Mouse (Mus musculus): ENCODE measurements around the gene Cers6. TPM values are rescaled to one million over a fixed set of nuclear protein-coding genes. Genes with fewer than 3 reads are reported as not detected.

Gene Cers6
- total and polyA plus RNA-seq, 2 experiments: 3.9 to 16.0 TPM

GRCm38 (mm10) chr2:68911587-68912483 is 50.6 kb downstream of the Cers6 start:
- Histone ChIP-seq H3K9ac (ENCODE audit: low read depth, low read length) (no peak overlapping the region), H3K36me3 (ENCODE audit: control insufficient read depth, insufficient read depth, low read length) (no peaks in the 10 kb centered on the region), H3K4me3 (ENCODE audit: insufficient read depth, low read depth, low read length) (no peak overlapping the region), H3K27me3 (ENCODE audit: control insufficient read depth, insufficient read depth, low read length) (no peaks in the 10 kb centered on the region), H3K4me1 (ENCODE audit: control insufficient read depth, insufficient read depth, low read length) (no peaks in the 10 kb centered on the region), H3K27ac (replicated peaks; ENCODE audit: insufficient read depth, low read depth, low read length) (no peak overlapping the region), H3K79me2 (ENCODE audit: control insufficient read depth, insufficient read depth, low read length) (peaks cover 16% of the 10 kb centered on the region; the same call in 1 of the 2 replicates)
- DNase-seq (ENCODE audit: extremely low read depth, low read depth, low spot score): no peak
- 93% methylated on average over 12 of the region's 12 CpGs for WGBS
- TF ChIP-seq POLR2A (IDR thresholded peaks at IDR 0.05; ENCODE audit: extremely low read depth, insufficient read depth, low read length) (no peak), CTCF (IDR thresholded peaks at IDR 0.05; ENCODE audit: low read depth, low read length) (no peak)

GRCm38 (mm10) chr2:68915742-68916141 is 54.5 kb downstream of the Cers6 start:
- no peak for DNase-seq (ENCODE audit: extremely low read depth, low read depth, low spot score)
- TF ChIP-seq CTCF (IDR thresholded peaks at IDR 0.05; ENCODE audit: low read depth, low read length): no peak
- no peak for TF ChIP-seq POLR2A (IDR thresholded peaks at IDR 0.05; ENCODE audit: extremely low read depth, insufficient read depth, low read length)
- peaks cover 8% of the 10 kb centered on the region; the same call in 1 of the 2 replicates for H3K79me2 ChIP-seq (ENCODE audit: control insufficient read depth, insufficient read depth, low read length)
- H3K4me1 ChIP-seq (ENCODE audit: control insufficient read depth, insufficient read depth, low read length): no peaks in the 10 kb centered on the region
- H3K36me3 ChIP-seq (ENCODE audit: control insufficient read depth, insufficient read depth, low read length): no peaks in the 10 kb centered on the region
- H3K9ac ChIP-seq (ENCODE audit: low read depth, low read length): no peak overlapping the region
- H3K27ac ChIP-seq (replicated peaks; ENCODE audit: insufficient read depth, low read depth, low read length): no peak overlapping the region
- H3K27me3 ChIP-seq (ENCODE audit: control insufficient read depth, insufficient read depth, low read length): no peaks in the 10 kb centered on the region
- H3K4me3 ChIP-seq (ENCODE audit: insufficient read depth, low read depth, low read length): no peak overlapping the region

- H3K27ac ChIP-seq (replicated peaks; ENCODE audit: insufficient read depth, low read depth, low read length): no peak overlapping the region
- no peaks in the 10 kb centered on the region for H3K27me3 ChIP-seq (ENCODE audit: control insufficient read depth, insufficient read depth, low read length)
- TF ChIP-seq CTCF (IDR thresholded peaks at IDR 0.05; ENCODE audit: low read depth, low read length) (no peak), POLR2A (IDR thresholded peaks at IDR 0.05; ENCODE audit: extremely low read depth, insufficient read depth, low read length) (no peak)
- H3K36me3 ChIP-seq (ENCODE audit: control insufficient read depth, insufficient read depth, low read length): no peaks in the 10 kb centered on the region
- no peak for DNase-seq (ENCODE audit: extremely low read depth, low read depth, low spot score)
- no peak overlapping the region for H3K4me3 ChIP-seq (ENCODE audit: insufficient read depth, low read depth, low read length)
- no peak overlapping the region for H3K9ac ChIP-seq (ENCODE audit: low read depth, low read length)
- 95% methylated on average over 3 of the region's 3 CpGs for WGBS
- no peaks in the 10 kb centered on the region for H3K4me1 ChIP-seq (ENCODE audit: control insufficient read depth, insufficient read depth, low read length)
- peaks cover 8% of the 10 kb centered on the region; the same call in 1 of the 2 replicates for H3K79me2 ChIP-seq (ENCODE audit: control insufficient read depth, insufficient read depth, low read length)
Measured at GRCm38 (mm10) chr2:68916299-68916698, 55.1 kb downstream of the Cers6 start.

- DNase-seq (ENCODE audit: extremely low read depth, low read depth, low spot score): no peak
- peaks cover 8% of the 10 kb centered on the region; the same call in 1 of the 2 replicates for H3K79me2 ChIP-seq (ENCODE audit: control insufficient read depth, insufficient read depth, low read length)
- H3K4me3 ChIP-seq (ENCODE audit: insufficient read depth, low read depth, low read length): no peak overlapping the region
- TF ChIP-seq CTCF (IDR thresholded peaks at IDR 0.05; ENCODE audit: low read depth, low read length): no peak
- TF ChIP-seq POLR2A (IDR thresholded peaks at IDR 0.05; ENCODE audit: extremely low read depth, insufficient read depth, low read length): no peak
- no peak overlapping the region for H3K27ac ChIP-seq (replicated peaks; ENCODE audit: insufficient read depth, low read depth, low read length)
- H3K9ac ChIP-seq (ENCODE audit: low read depth, low read length): no peak overlapping the region
- no peaks in the 10 kb centered on the region for H3K27me3 ChIP-seq (ENCODE audit: control insufficient read depth, insufficient read depth, low read length)
- H3K36me3 ChIP-seq (ENCODE audit: control insufficient read depth, insufficient read depth, low read length): no peaks in the 10 kb centered on the region
- no peaks in the 10 kb centered on the region for H3K4me1 ChIP-seq (ENCODE audit: control insufficient read depth, insufficient read depth, low read length)
Measured at GRCm38 (mm10) chr2:68917010-68917409, 55.8 kb downstream of the Cers6 start.

- no peak overlapping the region for H3K27ac ChIP-seq (replicated peaks; ENCODE audit: insufficient read depth, low read depth, low read length)
- H3K79me2 ChIP-seq (ENCODE audit: control insufficient read depth, insufficient read depth, low read length): peaks cover 8% of the 10 kb centered on the region; the same call in 1 of the 2 replicates
- H3K4me3 ChIP-seq (ENCODE audit: insufficient read depth, low read depth, low read length): no peak overlapping the region
- 94% methylated on average over 4 of the region's 4 CpGs for WGBS
- H3K27me3 ChIP-seq (ENCODE audit: control insufficient read depth, insufficient read depth, low read length): no peaks in the 10 kb centered on the region
- TF ChIP-seq CTCF (IDR thresholded peaks at IDR 0.05; ENCODE audit: low read depth, low read length) (no peak), POLR2A (IDR thresholded peaks at IDR 0.05; ENCODE audit: extremely low read depth, insufficient read depth, low read length) (no peak)
- no peak overlapping the region for H3K9ac ChIP-seq (ENCODE audit: low read depth, low read length)
- no peak for DNase-seq (ENCODE audit: extremely low read depth, low read depth, low spot score)
- H3K4me1 ChIP-seq (ENCODE audit: control insufficient read depth, insufficient read depth, low read length): no peaks in the 10 kb centered on the region
- no peaks in the 10 kb centered on the region for H3K36me3 ChIP-seq (ENCODE audit: control insufficient read depth, insufficient read depth, low read length)
Measured at GRCm38 (mm10) chr2:68917524-68917923, 56.3 kb downstream of the Cers6 start.

GRCm38 (mm10) chr2:68924344-68924743 is 63.1 kb downstream of the Cers6 start:
- Histone ChIP-seq H3K9ac (ENCODE audit: low read depth, low read length) (no peak overlapping the region), H3K4me3 (ENCODE audit: insufficient read depth, low read depth, low read length) (no peak overlapping the region), H3K36me3 (ENCODE audit: control insufficient read depth, insufficient read depth, low read length) (no peaks in the 10 kb centered on the region), H3K4me1 (ENCODE audit: control insufficient read depth, insufficient read depth, low read length) (no peaks in the 10 kb centered on the region), H3K79me2 (ENCODE audit: control insufficient read depth, insufficient read depth, low read length) (peaks cover 14% of the 10 kb centered on the region; the same call in 1 of the 2 replicates), H3K27ac (replicated peaks; ENCODE audit: insufficient read depth, low read depth, low read length) (no peak overlapping the region), H3K27me3 (ENCODE audit: control insufficient read depth, insufficient read depth, low read length) (no peaks in the 10 kb centered on the region)
- DNase-seq (ENCODE audit: extremely low read depth, low read depth, low spot score): no peak
- TF ChIP-seq POLR2A (IDR thresholded peaks at IDR 0.05; ENCODE audit: extremely low read depth, insufficient read depth, low read length) (no peak), CTCF (IDR thresholded peaks at IDR 0.05; ENCODE audit: low read depth, low read length) (no peak)
- 95% methylated on average over 9 of the region's 9 CpGs for WGBS

Measured in liver, adult 2 months (tissue).